Mouse (Mus musculus) macrophage (primary cell): ENCODE data around the gene Sdr39u1. TPM values are rescaled to one million over a fixed set of nuclear protein-coding genes. Genes with fewer than 3 reads are reported as not detected.
A peak's percentile ranks its signal among the peaks of the same experiment; 100 is the strongest.

Source experiments
- H3K27ac ChIP-seq: fragments of 350-480 bp; formaldehyde crosslinking; 2 replicates; pipeline ENCODE4 v1.9.0; 2021
- H3K36me3 ChIP-seq: fragments of 350-480 bp; formaldehyde crosslinking; 2 replicates; pipeline ENCODE4 v1.9.0; 2021; ENCODE audit errors: inconsistent target
- H3K4me3 ChIP-seq: fragments of 350-480 bp; formaldehyde crosslinking; 2 replicates; pipeline ENCODE4 v1.9.0; 2021; ENCODE audit errors: inconsistent target
- H3K79me2 ChIP-seq: fragments of 350-480 bp; formaldehyde crosslinking; 2 replicates; pipeline ENCODE4 v1.9.0; 2021; ENCODE audit errors: inconsistent target
- WGBS: methylation state at CpG from one replicate; pipeline ENCODE4 v1.1.7; 2026; ENCODE audit warnings: inconsistent platforms; ENCODE audit not compliant: missing documents; 5-methylcytosine and 5-hydroxymethylcytosine counted together
- polyA plus RNA-seq: library from polyadenylated mRNA; stranded (reverse); fragments of 250-400 nt; gene quantifications from 3 replicates; pipeline ENCODE4 v1.2.4, GENCODE M21; 2018; ENCODE audit warnings: inconsistent platforms

The Sdr39u1 gene
- polyA plus RNA-seq, 1 experiment from 2014 or later, result 3.1 TPM

DNA sequence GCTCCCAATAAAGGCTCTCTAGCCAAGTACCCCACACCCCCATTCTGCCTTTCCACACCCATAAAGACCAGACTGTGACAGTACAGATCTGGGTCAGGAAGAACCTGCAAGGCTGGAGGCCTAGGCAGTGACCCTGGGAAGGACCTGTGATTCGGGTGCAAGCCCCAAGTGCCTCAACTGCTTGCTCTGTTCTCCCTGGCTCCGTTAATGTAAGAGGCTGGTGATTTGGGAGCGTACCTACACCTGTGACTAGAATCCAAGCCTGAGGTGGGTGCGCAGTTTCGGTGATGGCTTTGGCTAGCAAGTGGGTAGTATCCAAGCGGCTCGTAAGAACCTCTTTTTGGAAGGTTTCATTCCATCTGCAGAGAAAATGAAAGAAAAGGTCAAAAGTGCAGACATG, 1.1 kb downstream of the Sdr39u1 start:
- peaks cover 27% of the 10 kb centered on the region for H3K36me3 ChIP-seq
- 93% methylated on average over 7 of the region's 7 CpGs for whole genome bisulfite sequencing

GRCm38 (mm10) chr14:55897671-55898070, 2.4 kb downstream of the Sdr39u1 start:
- Histone ChIP-seq H3K36me3 (peaks cover 40% of the 10 kb centered on the region), H3K4me3 (no peak overlapping the region), H3K79me2 (no peaks in the 10 kb centered on the region), H3K27ac (no peak overlapping the region)
- WGBS, result 94% methylated on average over 12 of the region's 12 CpGs

More for the DNA sequence above, 1.1 kb downstream of the Sdr39u1 start:
- Histone ChIP-seq H3K79me2 (no peaks in the 10 kb centered on the region), H3K27ac (no peak overlapping the region), H3K4me3 (no peak overlapping the region)

DNA sequence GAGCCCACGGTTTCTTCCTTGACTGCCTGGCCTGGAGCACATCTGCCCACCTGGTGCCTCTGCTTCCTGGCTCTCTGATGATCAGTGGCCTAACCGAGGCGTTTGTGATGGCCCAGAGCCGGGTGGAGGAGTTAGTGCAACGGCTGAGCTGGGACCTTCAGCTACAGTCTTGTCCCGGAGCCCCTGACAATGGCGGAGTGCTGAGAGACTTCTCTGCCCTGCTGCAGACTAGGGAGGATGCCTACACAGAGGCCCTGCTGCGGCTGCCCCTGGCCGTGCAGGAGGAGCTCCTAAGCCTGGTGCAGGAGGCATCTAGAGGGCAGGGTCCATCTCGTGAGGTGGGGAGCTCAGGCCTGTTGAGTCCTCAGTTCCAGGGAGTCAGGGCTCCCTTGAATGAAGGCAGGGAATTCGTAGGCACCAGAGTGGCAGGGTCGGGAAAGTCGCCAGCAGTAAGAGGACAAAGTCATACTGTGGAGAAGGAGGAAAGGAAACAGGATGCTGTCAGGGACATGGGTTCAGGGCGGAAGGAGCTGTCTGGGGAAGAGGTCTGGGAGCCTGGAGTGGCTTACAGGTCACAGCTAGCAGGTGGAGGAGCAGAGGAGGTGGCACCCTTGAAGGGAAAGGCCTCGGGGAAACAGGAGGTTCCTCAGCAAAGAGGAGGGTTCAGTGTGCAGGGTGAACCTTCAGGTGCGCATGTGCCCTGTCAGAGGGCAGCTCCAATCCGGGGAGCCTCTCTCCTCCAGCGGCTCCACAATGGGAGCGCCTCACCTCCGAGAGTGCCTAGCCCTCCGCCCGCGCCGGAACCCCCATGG, 13.3 kb downstream of the Sdr39u1 start:
- Histone ChIP-seq H3K4me3 (peak overlapping the region; percentile 84; the same call in 1 of the 2 replicates), H3K36me3 (peaks cover 53% of the 10 kb centered on the region), H3K79me2 (peaks cover 19% of the 10 kb centered on the region), H3K27ac (peak overlapping the region; percentile 80)
- WGBS, result 86% methylated on average over 23 of the region's 24 CpGs

GRCm38 (mm10) chr14:55885791-55886271, 14.3 kb downstream of the Sdr39u1 start:
- H3K36me3 ChIP-seq, result peaks cover 44% of the 10 kb centered on the region
- peak overlapping the region; percentile 80 for H3K27ac ChIP-seq
- peak overlapping the region; percentile 84 for H3K4me3 ChIP-seq
- 1% methylated on average over 16 of the region's 16 CpGs for WGBS
- H3K79me2 ChIP-seq, result peaks cover 19% of the 10 kb centered on the region

DNA sequence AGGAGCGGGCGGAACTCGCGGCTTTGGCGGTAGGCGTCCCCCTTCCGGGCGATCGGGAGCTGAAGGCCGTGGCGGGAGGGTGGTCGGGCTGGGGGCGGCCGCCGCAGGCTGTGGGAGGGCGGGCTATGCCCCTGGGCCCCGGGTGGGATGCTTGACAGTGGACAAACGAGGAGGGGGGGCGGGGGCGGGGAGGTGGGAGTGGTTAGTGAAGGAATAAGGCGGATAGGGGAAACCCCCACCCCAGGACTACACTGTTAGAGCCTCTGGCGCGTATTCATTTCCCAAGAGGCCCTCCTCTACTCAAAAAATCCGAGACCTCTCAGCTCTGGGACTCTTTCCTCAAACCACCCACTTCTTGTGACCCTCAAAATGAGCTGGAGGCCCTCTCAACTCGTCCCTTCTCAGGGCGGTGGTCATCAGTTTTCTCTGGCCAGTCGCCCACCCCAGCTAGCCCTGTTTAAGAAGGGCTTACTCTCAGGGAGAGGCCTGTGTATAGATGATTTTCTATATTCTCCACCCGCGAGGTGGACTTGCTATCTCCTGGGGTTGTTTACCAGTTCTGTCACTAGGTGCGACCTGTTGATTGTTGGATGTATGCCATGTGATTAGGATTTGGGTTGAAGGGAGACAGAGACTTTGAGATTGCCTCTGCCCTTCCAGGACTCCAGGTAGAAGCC, 14.8 kb downstream of the Sdr39u1 start:
- peak overlapping the region; percentile 80 for H3K27ac ChIP-seq
- H3K36me3 ChIP-seq, result peaks cover 39% of the 10 kb centered on the region
- H3K4me3 ChIP-seq, result peak overlapping the region; percentile 84
- under 1% methylated on average over 17 of the region's 30 CpGs for WGBS
- peaks cover 19% of the 10 kb centered on the region for H3K79me2 ChIP-seq

DNA sequence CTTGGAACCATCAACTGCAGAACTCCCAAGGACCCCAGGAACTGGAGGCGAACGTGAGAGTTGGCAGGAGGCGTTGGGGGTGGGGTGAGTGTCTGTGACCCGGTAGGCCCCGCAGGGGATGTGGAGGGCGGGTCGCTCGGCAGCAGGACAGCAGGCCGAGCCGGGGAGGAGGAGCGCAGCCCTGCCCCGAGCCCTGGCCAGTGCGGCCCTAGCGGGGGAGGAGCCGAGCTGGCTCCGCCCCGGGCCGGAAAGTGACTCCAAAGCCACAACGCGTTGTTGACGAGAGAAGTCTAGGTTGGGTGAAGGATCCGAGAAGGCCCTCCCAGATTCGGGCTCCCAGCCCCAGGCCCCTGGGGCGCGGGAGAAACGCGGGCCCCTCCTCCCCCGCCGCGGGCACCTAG, 15.4 kb downstream of the Sdr39u1 start, which contains the start of gene Khnyn:
Khnyn (plus strand) TSS at position 235 of the 401 bp plus-strand sequence.
- Histone ChIP-seq H3K27ac (peak within 1 kb of the TSS; percentile 80), H3K36me3 (peaks cover 33% of the 10 kb centered on the region), H3K4me3 (peak within 1 kb of the TSS; percentile 84), H3K79me2 (peaks cover 19% of the 10 kb centered on the region)
- WGBS, result under 1% methylated on average over 30 of the region's 30 CpGs

DNA sequence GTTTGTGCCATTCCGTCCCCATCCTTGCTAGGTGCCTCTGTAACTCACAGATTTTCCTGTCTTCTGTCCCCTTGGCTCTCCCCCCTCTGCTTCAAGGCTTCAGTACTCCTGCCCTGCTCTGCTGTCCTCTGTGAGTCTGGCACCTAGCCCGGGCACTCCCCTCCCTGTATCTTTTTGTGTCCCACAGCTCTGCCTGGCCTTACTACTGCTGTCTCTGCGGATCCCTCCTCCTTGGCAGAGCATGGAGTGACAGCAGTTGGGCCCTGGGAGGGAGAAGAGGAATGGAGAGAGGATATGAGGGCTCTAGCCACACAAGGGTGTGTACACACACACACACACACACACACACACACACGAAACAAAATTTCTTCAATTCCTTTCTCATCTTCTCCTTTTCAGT, 15.9 kb downstream of the Sdr39u1 start, which contains the start of gene Cbln3:
Cbln3 (minus strand) TSS at position 227 of the 400 bp plus-strand sequence.
- H3K36me3 ChIP-seq, result peaks cover 28% of the 10 kb centered on the region
- 73% methylated on average over 4 of the region's 4 CpGs for WGBS
- peak within 1 kb of the TSS; percentile 80 for H3K27ac ChIP-seq
- peaks cover 19% of the 10 kb centered on the region for H3K79me2 ChIP-seq
- peak within 1 kb of the TSS; percentile 84 for H3K4me3 ChIP-seq

DNA sequence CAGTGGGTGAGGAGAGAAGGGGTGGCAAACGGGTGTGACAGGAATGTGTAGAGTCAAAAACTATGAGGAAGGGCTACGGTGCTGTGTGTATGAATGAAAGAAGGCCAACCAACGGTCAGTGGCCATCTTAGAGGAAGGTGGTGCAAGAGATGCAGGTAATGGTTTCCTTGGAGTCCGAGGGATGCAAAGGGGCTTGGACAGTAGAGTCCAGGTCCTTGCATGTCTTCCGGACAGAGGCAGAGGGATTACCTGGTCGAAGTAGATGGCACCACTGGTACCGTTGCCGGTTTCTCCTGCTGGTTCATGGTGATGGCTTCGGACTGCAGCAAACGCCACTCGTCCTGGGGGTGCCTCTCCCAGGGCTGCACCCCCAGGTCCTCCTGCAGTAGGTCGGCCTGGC, 16.4 kb downstream of the Sdr39u1 start:
- H3K36me3 ChIP-seq, result peaks cover 23% of the 10 kb centered on the region
- H3K4me3 ChIP-seq, result no peak overlapping the region
- H3K27ac ChIP-seq, result no peak overlapping the region
- 96% methylated on average over 12 of the region's 12 CpGs for WGBS
- peaks cover 19% of the 10 kb centered on the region for H3K79me2 ChIP-seq

DNA sequence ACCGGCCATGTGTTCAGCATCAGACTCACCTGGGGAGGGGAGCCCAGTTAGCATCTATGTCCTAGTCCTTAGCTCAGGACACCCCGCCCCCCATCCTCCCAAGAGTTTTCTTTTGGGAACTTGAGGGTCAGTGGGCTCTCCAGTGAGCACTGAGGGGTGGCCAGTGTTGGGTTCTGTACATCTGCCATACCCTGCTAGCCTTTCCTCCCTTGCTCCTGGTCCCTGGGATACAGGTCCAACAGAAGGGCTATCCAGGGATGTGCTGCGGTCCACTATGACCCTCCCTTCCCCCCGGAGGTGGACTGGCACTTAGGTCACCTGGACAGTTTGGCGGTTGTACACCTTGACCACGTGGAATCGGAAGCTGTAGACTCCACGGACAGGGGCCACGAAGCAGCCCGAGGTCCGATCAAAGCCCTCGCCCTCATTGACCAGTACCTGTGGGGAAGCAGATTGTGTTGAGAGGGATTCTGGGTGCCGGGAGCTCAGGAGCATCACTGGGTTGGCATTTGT, 16.9 kb downstream of the Sdr39u1 start:
- H3K4me3 ChIP-seq, result no peak overlapping the region
- WGBS, result 96% methylated on average over 13 of the region's 13 CpGs
- no peak overlapping the region for H3K27ac ChIP-seq
- peaks cover 18% of the 10 kb centered on the region for H3K36me3 ChIP-seq
- peaks cover 19% of the 10 kb centered on the region for H3K79me2 ChIP-seq

DNA sequence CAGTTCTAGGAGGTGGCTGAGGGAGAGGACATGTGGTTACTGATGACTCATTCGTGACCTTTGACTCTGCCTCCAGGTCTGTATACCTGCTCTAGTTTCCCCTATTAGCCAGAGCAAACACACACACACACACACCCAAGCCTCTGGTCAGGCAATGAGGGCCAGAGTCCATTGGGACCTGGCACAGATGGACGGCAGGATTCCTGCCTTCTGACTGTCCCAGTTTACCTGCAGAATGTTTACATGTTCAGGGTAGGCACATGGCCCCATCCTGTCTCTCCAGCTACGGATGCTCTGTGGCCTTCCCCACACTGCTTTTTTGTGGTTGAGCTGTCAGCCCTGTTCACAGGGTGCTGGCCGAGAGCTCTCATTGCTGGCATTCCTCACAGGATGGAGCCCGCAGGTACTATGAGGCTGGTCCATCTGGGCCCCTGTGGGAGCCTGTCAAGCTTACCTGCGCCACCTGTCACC, 17.9 kb downstream of the Sdr39u1 start:
- H3K4me3 ChIP-seq, result no peak overlapping the region
- H3K27ac ChIP-seq, result no peak overlapping the region
- H3K36me3 ChIP-seq, result peaks cover 9% of the 10 kb centered on the region; the same call in 1 of the 2 replicates
- peaks cover 10% of the 10 kb centered on the region for H3K79me2 ChIP-seq
- 57% methylated on average over 6 of the region's 6 CpGs for WGBS

DNA sequence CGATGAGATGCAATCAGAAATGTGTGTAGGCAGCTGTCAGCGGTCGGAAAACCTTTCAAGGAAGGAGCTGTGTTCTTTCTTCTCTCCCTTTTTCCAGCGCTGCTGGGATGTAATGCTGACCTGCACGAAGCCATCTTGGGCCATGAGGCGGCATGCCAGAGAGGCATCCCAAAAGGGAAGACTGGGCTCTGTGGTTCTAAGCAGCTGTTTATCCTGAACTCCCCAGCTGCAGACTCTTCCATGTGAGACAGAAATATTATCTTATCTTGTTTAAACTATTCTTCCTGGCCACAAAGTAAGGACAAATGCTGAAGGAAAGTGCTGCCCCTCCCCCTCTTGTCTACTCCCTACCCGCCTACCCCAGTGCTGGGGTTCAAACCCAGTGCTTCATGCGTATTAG, 19.1 kb downstream of the Sdr39u1 start:
- no peak overlapping the region for H3K27ac ChIP-seq
- H3K79me2 ChIP-seq, result no peaks in the 10 kb centered on the region; the same call in 1 of the 2 replicates
- WGBS, result 91% methylated on average over 8 of the region's 8 CpGs
- no peak overlapping the region for H3K4me3 ChIP-seq
- no peaks in the 10 kb centered on the region for H3K36me3 ChIP-seq

GRCm38 (mm10) chr14:55879623-55880022, 20.5 kb downstream of the Sdr39u1 start:
- Histone ChIP-seq H3K4me3 (no peak overlapping the region), H3K36me3 (no peaks in the 10 kb centered on the region), H3K79me2 (no peaks in the 10 kb centered on the region), H3K27ac (no peak overlapping the region)
- WGBS, result 17% methylated on average over 1 of the region's 1 CpGs

- WGBS, result 16% methylated on average over 7 of the region's 7 CpGs
- no peak overlapping the region for H3K4me3 ChIP-seq
- no peaks in the 10 kb centered on the region for H3K36me3 ChIP-seq
- H3K79me2 ChIP-seq, result no peaks in the 10 kb centered on the region
- no peak overlapping the region for H3K27ac ChIP-seq
Measured at GRCm38 (mm10) chr14:55878316-55878940, 21.7 kb downstream of the Sdr39u1 start.
